ENCODE assay signal across 9 mouse cellular contexts in the genomic region with DNA sequence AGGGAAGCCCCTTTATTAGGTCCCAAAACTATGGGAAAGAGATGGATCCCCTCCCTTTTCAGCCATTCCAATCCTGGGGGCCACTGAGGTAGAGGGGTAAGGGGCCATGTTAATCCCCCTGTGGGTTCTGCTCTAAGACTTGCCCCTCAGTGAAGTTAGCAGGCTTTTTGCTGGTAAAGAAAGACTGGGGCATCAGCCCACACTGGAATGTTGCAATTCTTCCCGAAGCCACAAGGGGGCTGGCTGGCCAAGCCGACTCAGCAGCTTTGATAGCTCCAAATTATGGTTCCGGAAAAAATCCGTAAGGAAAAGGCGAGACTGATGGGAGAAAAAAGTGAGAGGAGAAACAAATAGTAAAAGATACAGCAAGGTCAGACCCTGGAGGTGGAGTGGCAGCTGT. TPM values are rescaled to one million over a fixed set of nuclear protein-coding genes. Genes with fewer than 3 reads are reported as not detected.
A peak's percentile ranks its signal among the peaks of the same experiment; 100 is the strongest.
DNase-seq lines count a peak whose midpoint lies in the region; ATAC-seq and TF ChIP-seq lines count a peak whose summit lies in the region.
"Had no signal": no experiment of that assay in that cellular context is flagged by ENCODE, and none has a peak within 500 bp of the region (broad histone marks: within the 10 kb centered on the region; RNA-seq: fewer than 3 reads in every experiment).

No protein-coding gene starts in this region.

- H3K9ac ChIP-seq in intestine, postnatal 0 days (ENCODE audit: low read depth, low read length), result no peak overlapping the region
- H3K9ac ChIP-seq in intestine, embryonic 16.5 days (ENCODE audit: low read depth, low read length), result no peak overlapping the region
- H3K9ac ChIP-seq: limb, embryonic 15.5 days had no signal

- H3K4me3 ChIP-seq in intestine, postnatal 0 days (ENCODE audit: low read depth, low read length), result no peak overlapping the region
- no peak overlapping the region for H3K4me3 ChIP-seq in intestine, embryonic 16.5 days (ENCODE audit: low read length)
- H3K4me3 ChIP-seq: limb, embryonic 15.5 days had no signal

- H3K27me3 ChIP-seq in intestine, postnatal 0 days (replicated peaks; ENCODE audit: control insufficient read depth, insufficient read depth, low read length), result no peaks in the 10 kb centered on the region
- H3K27me3 ChIP-seq in intestine, embryonic 16.5 days (replicated peaks; ENCODE audit: control insufficient read depth, insufficient read depth, low read length), result no peaks in the 10 kb centered on the region
- H3K27me3 ChIP-seq: limb, embryonic 15.5 days had no signal

- intact Hi-C loops in heart, postnatal 10 days (cut with DNase I), result no loop called here

- 0 out of 2 replicates have a peak, but pooled peaks cover 7% of the 10 kb centered on the region for H3K4me1 ChIP-seq in intestine, postnatal 0 days (replicated peaks; ENCODE audit: control insufficient read depth, insufficient read depth, low read length)
- peaks cover 7% of the 10 kb centered on the region for H3K4me1 ChIP-seq in intestine, embryonic 16.5 days (ENCODE audit: control insufficient read depth, insufficient read depth, low read length)

- 12% methylated on average over 5 of the region's 5 CpGs for WGBS in intestine, postnatal 0 days
- 19% methylated on average over 5 of the region's 5 CpGs for WGBS in intestine, embryonic 16.5 days

- no peak overlapping the region; the same call in 1 of the 2 replicates for H3K27ac ChIP-seq in intestine, postnatal 0 days (ENCODE audit: low read depth, low read length)
- no peak overlapping the region for H3K27ac ChIP-seq in intestine, embryonic 16.5 days (ENCODE audit: low read length)
- H3K27ac ChIP-seq: limb, embryonic 15.5 days had no signal

- no peaks in the 10 kb centered on the region for H3K9me3 ChIP-seq in intestine, postnatal 0 days (ENCODE audit: control insufficient read depth)
- H3K9me3 ChIP-seq in intestine, embryonic 16.5 days (ENCODE audit: control insufficient read depth, low read length), result no peaks in the 10 kb centered on the region
- H3K9me3 ChIP-seq: limb, embryonic 15.5 days had no signal

- H3K36me3 ChIP-seq in intestine, postnatal 0 days (ENCODE audit: control insufficient read depth, insufficient read depth), result peaks cover 92% of the 10 kb centered on the region
- H3K36me3 ChIP-seq in intestine, embryonic 16.5 days (ENCODE audit: control insufficient read depth, insufficient read depth, low read length), result peaks cover 31% of the 10 kb centered on the region

- no peak overlapping the region for H3K4me2 ChIP-seq in intestine, postnatal 0 days (replicated peaks; ENCODE audit: low read depth)
- no peak overlapping the region for H3K4me2 ChIP-seq in intestine, embryonic 16.5 days (ENCODE audit: low read depth, low read length)
- H3K4me2 ChIP-seq: limb, embryonic 15.5 days had no signal

- no peak for ATAC-seq in intestine, postnatal 0 days
- no peak for ATAC-seq in intestine, embryonic 16.5 days
- ATAC-seq in megakaryocyte progenitor cell, adult 5-6 weeks (replicated peaks; ENCODE audit: poor library complexity), result peak; percentile 71

- peak; percentile 89 for TF ChIP-seq CTCF in intestine, postnatal 0 days (IDR thresholded peaks at IDR 0.05; ENCODE audit: low read depth)

- DNase-seq in NIH3T3 (ENCODE audit: low read depth), result peak; percentile 83
- peak; percentile 72 for DNase-seq in embryo, embryonic 10.5 days (ENCODE audit: low spot score)
- DNase-seq in heart, postnatal 10 days, result peak; percentile 78 to 85
- peak; percentile 37 for DNase-seq in layer of hippocampus, adult 9-10 months (ENCODE audit: low spot score)
- peak; percentile 82 for DNase-seq in testis, postnatal 10 days (ENCODE audit: low spot score)

RNA-seq across cellular contexts. Expression of a gene that starts 10.3 kb away (rescaled TPM):
- polyA plus RNA-seq in intestine, postnatal 0 days (2015; fragmentation: Nextera tagmentation; extraction: Ambion mirVana), result 9.8 and 12.4 TPM in 2 replicates
- 18.3 and 21.2 TPM in 2 replicates for polyA plus RNA-seq in intestine, embryonic 16.5 days (2015; fragmentation: Nextera tagmentation; extraction: Ambion mirVana)
- 10 to 100 TPM; 15.5 to 18.3 TPM for total RNA-seq in heart, postnatal 10 days (2021)
- 21.2 and 30.7 TPM in 2 replicates for total RNA-seq in megakaryocyte progenitor cell, adult 5-6 weeks (2015)
- 6.6 and 8.5 TPM in 2 replicates for total RNA-seq in megakaryocyte progenitor cell, adult 5-6 weeks (2017)

RNA-seq across cellular contexts. Expression of a gene that starts 16.7 kb away (rescaled TPM):
- 15.0 and 19.0 TPM in 2 replicates for polyA plus RNA-seq in intestine, postnatal 0 days (2015; fragmentation: Nextera tagmentation; extraction: Ambion mirVana)
- polyA plus RNA-seq in intestine, embryonic 16.5 days (2015; fragmentation: Nextera tagmentation; extraction: Ambion mirVana), result 21.8 and 23.3 TPM in 2 replicates
- 10 to 100 TPM; 68.7 to 71.7 TPM for total RNA-seq in heart, postnatal 10 days (2021)
- 19.5 and 23.4 TPM in 2 replicates for total RNA-seq in megakaryocyte progenitor cell, adult 5-6 weeks (2015)
- total RNA-seq in megakaryocyte progenitor cell, adult 5-6 weeks (2017), result 19.1 and 23.5 TPM in 2 replicates

RNA-seq across cellular contexts. Expression of a gene that starts 21.2 kb away (rescaled TPM):
- 143 and 150 TPM in 2 replicates for polyA plus RNA-seq in intestine, postnatal 0 days (2015; fragmentation: Nextera tagmentation; extraction: Ambion mirVana)
- polyA plus RNA-seq in intestine, embryonic 16.5 days (2015; fragmentation: Nextera tagmentation; extraction: Ambion mirVana), result 171 and 190 TPM in 2 replicates
- total RNA-seq in heart, postnatal 10 days (2021), result 10 to 100 TPM; 83.7 to 91.9 TPM
- 163 and 169 TPM in 2 replicates for total RNA-seq in megakaryocyte progenitor cell, adult 5-6 weeks (2015)
- total RNA-seq in megakaryocyte progenitor cell, adult 5-6 weeks (2017), result 104 and 110 TPM in 2 replicates

RNA-seq across cellular contexts. Expression of a gene that starts 29.3 kb away (rescaled TPM):
- 7.4 and 8.4 TPM in 2 replicates for polyA plus RNA-seq in intestine, postnatal 0 days (2015; fragmentation: Nextera tagmentation; extraction: Ambion mirVana)
- 15.0 and 16.0 TPM in 2 replicates for polyA plus RNA-seq in intestine, embryonic 16.5 days (2015; fragmentation: Nextera tagmentation; extraction: Ambion mirVana)
- total RNA-seq in heart, postnatal 10 days (2021), result 10 to 100 TPM; 11.1 to 11.6 TPM
- total RNA-seq in megakaryocyte progenitor cell, adult 5-6 weeks (2015), result 14.3 and 15.3 TPM in 2 replicates
- 5.3 and 5.7 TPM in 2 replicates for total RNA-seq in megakaryocyte progenitor cell, adult 5-6 weeks (2017)

RNA-seq across cellular contexts. Expression of a gene that starts 49.9 kb away (rescaled TPM):
- 51.0 and 53.8 TPM in 2 replicates for polyA plus RNA-seq in intestine, postnatal 0 days (2015; fragmentation: Nextera tagmentation; extraction: Ambion mirVana)
- 92.7 and 106 TPM in 2 replicates for polyA plus RNA-seq in intestine, embryonic 16.5 days (2015; fragmentation: Nextera tagmentation; extraction: Ambion mirVana)
- 100 to 1,000 TPM; 103 to 105 TPM for total RNA-seq in heart, postnatal 10 days (2021)
- 40.1 and 40.5 TPM in 2 replicates for total RNA-seq in megakaryocyte progenitor cell, adult 5-6 weeks (2015)
- 88.7 and 97.9 TPM in 2 replicates for total RNA-seq in megakaryocyte progenitor cell, adult 5-6 weeks (2017)
